Mouse (Mus musculus) heart, postnatal 0 days (tissue): Measurements from ENCODE around the gene Olfr203. TPM values are rescaled to one million over a fixed set of nuclear protein-coding genes. Genes with fewer than 3 reads are reported as not detected.
"Not testable (repeated sequence)": the region's sequence is repeated elsewhere in the genome, so short reads cannot be mapped to it uniquely, and the experiment has no call there.

Source experiments
- ATAC-seq: fragments of 200-750 bp; cut with Nextera tagmentation; 2 replicates; pipeline ENCODE4 v1.8.0; 2017; ENCODE audit warnings: low read depth, moderate number of reproducible peaks, moderate library complexity; ENCODE audit not compliant: insufficient read depth
- DNase-seq: peaks from one replicate; pipeline ENCODE4 v3.0.0-alpha.2; 2016; ENCODE audit warnings: low spot score
- H3K27ac ChIP-seq: fragments of 300-500 bp; sonication (generic); 2 replicates; pipeline ENCODE4 v1.5.1; 2014; ENCODE audit warnings: low read depth, mild to moderate bottlenecking
- H3K27me3 ChIP-seq: fragments of 300-500 bp; sonication (generic); 2 replicates; pipeline ENCODE4 v1.6.1; 2014; ENCODE audit warnings: low read length, mixed read lengths; ENCODE audit not compliant: control insufficient read depth, insufficient read depth
- H3K36me3 ChIP-seq: fragments of 300-500 bp; sonication (generic); replicated peaks from 2 replicates; pipeline ENCODE4 v1.6.1; 2014; ENCODE audit warnings: low read length, mixed read lengths; ENCODE audit not compliant: control insufficient read depth, insufficient read depth
- H3K4me1 ChIP-seq: fragments of 300-500 bp; sonication (generic); 2 replicates; pipeline ENCODE4 v1.6.1; 2014; ENCODE audit warnings: antibody characterized with exemption; ENCODE audit not compliant: control insufficient read depth, insufficient read depth
- H3K4me2 ChIP-seq: fragments of 300-500 bp; sonication (generic); 2 replicates; pipeline ENCODE4 v1.6.1; 2014; ENCODE audit warnings: low read depth, mild to moderate bottlenecking, low read length, moderate library complexity
- H3K4me3 ChIP-seq: fragments of 300-500 bp; sonication (generic); 2 replicates; pipeline ENCODE4 v1.5.1; 2014; ENCODE audit warnings: low read depth, low read length
- H3K9ac ChIP-seq: fragments of 300-500 bp; sonication (generic); replicated peaks from 2 replicates; pipeline ENCODE4 v1.6.1; 2014; ENCODE audit warnings: low read depth, low read length, mixed read lengths
- H3K9me3 ChIP-seq: fragments of 300-500 bp; sonication (generic); replicated peaks from 2 replicates; pipeline ENCODE4 v1.6.1; 2016; ENCODE audit warnings: low read length; ENCODE audit not compliant: control insufficient read depth
- CTCF ChIP-seq: IDR thresholded peaks from 2 replicates; pipeline ENCODE4 v1.5.1; 2016; ENCODE audit warnings: antibody characterized with exemption, control low read depth, low read depth
- EP300 ChIP-seq: IDR thresholded peaks from 2 replicates; pipeline ENCODE4 v1.6.1; 2016; ENCODE audit warnings: antibody characterized with exemption, low read depth
- WGBS: fragments of 180-500 bp; shearing (Covaris S2); extraction: QIAGEN DNeasy Blood & Tissue Kit; methylation state at CpG from one replicate; pipeline ENCODE4 v1.1.7; 2014; 5-methylcytosine and 5-hydroxymethylcytosine counted together
- polyA plus RNA-seq: library from polyadenylated mRNA; unstranded; fragments of >200 nt; fragmentation: Nextera tagmentation; extraction: Ambion mirVana; gene quantifications from 2 replicates; pipeline ENCODE4 v1.2.1, GENCODE M21; 2015
- total RNA-seq: library from RNA; depleted of rRNA; stranded (reverse); fragments of >200 nt; gene quantifications from 2 replicates; pipeline ENCODE4 v1.2.3, GENCODE M21; 2014; ENCODE audit warnings: low replicate concordance; rRNA removed

Gene Olfr203
- total and polyA plus RNA-seq, 2 experiments from 2014 or later, result not detected

DNA sequence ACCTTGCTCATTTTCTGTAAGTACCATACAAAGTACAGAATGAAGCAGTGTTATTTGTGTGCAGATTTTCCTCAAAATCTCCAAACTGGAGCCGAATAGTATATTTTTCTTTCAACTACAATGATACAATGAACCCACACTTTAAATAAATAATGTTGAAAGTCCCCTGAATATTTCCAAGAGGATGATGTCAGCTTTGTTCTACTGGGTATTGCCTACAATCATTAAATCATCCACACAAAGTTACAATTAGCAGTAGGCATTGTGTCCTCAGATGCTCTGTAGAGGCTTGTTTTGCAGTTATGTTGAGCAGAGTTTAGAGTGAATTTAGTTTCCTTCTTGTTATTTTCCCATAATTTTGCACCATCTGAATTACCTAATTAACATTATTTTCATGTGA is 12.0 kb upstream of the Olfr203 start, which contains the start of gene Olfr202:
Gene Olfr202 (minus strand): TSS at position 101 of the 400 bp plus-strand sequence.
- DNase-seq (no peak), ATAC-seq (no peak)
- 74% methylated on average over 1 of the region's 1 CpGs for WGBS
- H3K4me2 ChIP-seq, result no peak within 1 kb of the TSS
- no peaks in the 10 kb centered on the region for H3K4me1 ChIP-seq
- H3K36me3 ChIP-seq, result no peaks in the 10 kb centered on the region
- no peaks in the 10 kb centered on the region for H3K9me3 ChIP-seq
- no peaks in the 10 kb centered on the region for H3K27me3 ChIP-seq
- no peak within 1 kb of the TSS for H3K4me3 ChIP-seq
- TF ChIP-seq CTCF, result no peak
- no peak for TF ChIP-seq EP300
- H3K27ac ChIP-seq, result no peak within 1 kb of the TSS
- H3K9ac ChIP-seq, result no peak within 1 kb of the TSS

- H3K4me1 ChIP-seq, H3K36me3 ChIP-seq, ATAC-seq, H3K4me3 ChIP-seq, H3K27ac ChIP-seq, H3K27me3 ChIP-seq, DNase-seq, H3K9me3 ChIP-seq, H3K4me2 ChIP-seq, H3K9ac ChIP-seq: not testable (repeated sequence)
- 75% methylated on average over 9 of the region's 9 CpGs for WGBS
These were observed 11.1 kb upstream of the Olfr203 start for GRCm38 (mm10) chr16:59287576-59287975.

DNA sequence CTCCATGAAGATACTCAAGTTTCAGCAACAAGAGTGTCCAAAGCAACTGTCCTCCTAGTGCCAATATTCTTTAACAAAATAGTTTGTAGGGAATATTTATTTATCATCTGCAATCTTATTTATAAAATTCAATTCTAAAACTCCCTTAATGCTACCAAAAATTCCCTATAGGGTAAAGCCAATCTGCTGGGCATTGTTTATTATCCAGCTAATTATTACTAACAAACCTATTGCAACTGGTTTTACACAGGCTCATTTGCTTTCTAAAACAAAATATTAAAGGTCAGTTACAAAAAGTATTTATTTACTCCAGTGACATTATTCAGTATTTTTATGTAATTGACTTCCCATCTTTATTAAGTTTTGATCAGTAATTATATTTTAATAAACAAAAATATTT is 19.5 kb downstream of the Olfr203 start, which contains the start of gene Olfr204:
Gene Olfr204 (minus strand): TSS at position 101 of the 400 bp plus-strand sequence.
- no peak within 1 kb of the TSS for H3K9ac ChIP-seq
- ATAC-seq (no peak), DNase-seq (no peak)
- no peak for TF ChIP-seq EP300
- no peak for TF ChIP-seq CTCF
- no peaks in the 10 kb centered on the region for H3K27me3 ChIP-seq
- no peaks in the 10 kb centered on the region for H3K36me3 ChIP-seq
- no peaks in the 10 kb centered on the region for H3K9me3 ChIP-seq
- no peak within 1 kb of the TSS for H3K4me2 ChIP-seq
- H3K4me1 ChIP-seq, result no peaks in the 10 kb centered on the region
- no peak within 1 kb of the TSS for H3K4me3 ChIP-seq
- no peak within 1 kb of the TSS for H3K27ac ChIP-seq

DNA sequence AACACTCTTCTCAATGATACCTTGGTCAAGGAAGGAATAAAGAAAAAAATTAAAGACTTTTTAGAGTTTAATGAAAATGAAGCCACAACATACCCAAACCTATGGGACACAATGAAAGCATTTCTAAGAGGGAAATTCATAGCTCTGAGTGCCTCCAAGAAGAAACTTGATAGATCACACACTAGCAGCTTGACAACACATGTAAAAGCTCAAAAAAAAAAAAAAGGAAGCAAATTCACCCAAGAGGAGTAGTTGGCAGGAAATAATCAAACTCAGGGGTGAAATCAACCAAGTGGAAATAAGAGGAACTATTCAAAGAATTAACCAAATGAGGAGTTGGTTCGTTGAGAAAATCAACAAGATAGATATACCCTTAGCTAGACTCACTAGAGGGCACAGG is 24.6 kb downstream of the Olfr203 start:
- 38% methylated on average over 1 of the region's 1 CpGs for WGBS
- not testable (repeated sequence) for ATAC-seq

GRCm38 (mm10) chr16:59331038-59331437 is 32.4 kb downstream of the Olfr203 start, which contains the start of gene Olfr205:
Gene Olfr205 (minus strand): TSS chr16:59331138.
- no peak for TF ChIP-seq EP300
- TF ChIP-seq CTCF, result no peak
- Histone ChIP-seq H3K36me3 (no peaks in the 10 kb centered on the region), H3K4me3 (no peak within 1 kb of the TSS), H3K9me3 (no peaks in the 10 kb centered on the region), H3K9ac (no peak within 1 kb of the TSS), H3K27me3 (no peaks in the 10 kb centered on the region), H3K27ac (no peak within 1 kb of the TSS), H3K4me1 (no peaks in the 10 kb centered on the region), H3K4me2 (no peak within 1 kb of the TSS)
- no peak for DNase-seq
- ATAC-seq, result no peak

More for the DNA sequence above, 24.6 kb downstream of the Olfr203 start:
- H3K4me1 ChIP-seq, H3K36me3 ChIP-seq, H3K27me3 ChIP-seq, H3K27ac ChIP-seq, H3K4me2 ChIP-seq, DNase-seq, H3K4me3 ChIP-seq, H3K9me3 ChIP-seq, H3K9ac ChIP-seq: not testable (repeated sequence)

DNA sequence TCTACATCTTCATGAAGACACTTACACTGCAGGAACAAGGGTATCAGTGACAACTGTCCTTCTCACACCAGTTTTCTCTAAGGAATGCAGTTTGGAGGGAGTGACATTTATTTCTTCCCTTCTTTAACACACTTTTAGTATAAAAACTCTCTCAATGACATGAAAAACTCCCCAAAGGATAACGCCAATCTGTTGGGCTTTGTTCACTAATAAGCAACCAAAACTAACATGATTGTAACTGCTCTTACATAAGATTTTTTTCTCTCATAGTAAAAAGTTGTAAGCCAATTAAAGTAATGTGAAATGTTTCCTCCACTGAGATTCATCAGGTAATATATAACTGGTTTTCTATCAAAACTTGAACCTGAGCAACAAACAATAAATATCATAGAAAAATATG is 50.5 kb downstream of the Olfr203 start, which contains the start of gene Olfr206:
Gene Olfr206 (minus strand): TSS at position 101 of the 400 bp plus-strand sequence.
- Histone ChIP-seq H3K9me3 (no peaks in the 10 kb centered on the region), H3K4me1 (no peaks in the 10 kb centered on the region), H3K4me3 (no peak within 1 kb of the TSS), H3K36me3 (no peaks in the 10 kb centered on the region), H3K9ac (no peak within 1 kb of the TSS), H3K27ac (no peak within 1 kb of the TSS), H3K4me2 (no peak within 1 kb of the TSS), H3K27me3 (no peaks in the 10 kb centered on the region)
- DNase-seq (no peak), ATAC-seq (no peak)
- WGBS, result 53% methylated on average over 1 of the region's 1 CpGs
- TF ChIP-seq CTCF, result no peak
- TF ChIP-seq EP300, result no peak

Other genes with a start within 250 kb of the Olfr203 start
- not detected in 2 replicates for gene Olfr190, start 220.9 kb upstream of the Olfr203 start, total RNA-seq
- gene Olfr190, start 220.9 kb upstream of the Olfr203 start, polyA plus RNA-seq, result not detected in 2 replicates
- not detected in 2 replicates for gene Olfr191, start 209.1 kb upstream of the Olfr203 start, total RNA-seq
- not detected in 2 replicates for gene Olfr191, start 209.1 kb upstream of the Olfr203 start, polyA plus RNA-seq
- not detected in 2 replicates for gene Olfr193, start 187.0 kb upstream of the Olfr203 start, total RNA-seq
- not detected in 2 replicates for gene Olfr193, start 187.0 kb upstream of the Olfr203 start, polyA plus RNA-seq
- gene Olfr194, start 177.8 kb upstream of the Olfr203 start, total RNA-seq, result not detected in 2 replicates
- gene Olfr194, start 177.8 kb upstream of the Olfr203 start, polyA plus RNA-seq, result not detected in 2 replicates
- gene Olfr195, start 151.8 kb upstream of the Olfr203 start, total RNA-seq, result not detected in 2 replicates
- not detected in 2 replicates for gene Olfr195, start 151.8 kb upstream of the Olfr203 start, polyA plus RNA-seq
- gene Olfr196, start 128.4 kb upstream of the Olfr203 start, total RNA-seq, result not detected in 2 replicates
- gene Olfr196, start 128.4 kb upstream of the Olfr203 start, polyA plus RNA-seq, result not detected in 2 replicates
- not detected in 2 replicates for gene Olfr198, start 95.3 kb upstream of the Olfr203 start, total RNA-seq
- gene Olfr198, start 95.3 kb upstream of the Olfr203 start, polyA plus RNA-seq, result not detected in 2 replicates
- not detected in 2 replicates for gene Olfr199, start 79.1 kb upstream of the Olfr203 start, total RNA-seq
- gene Olfr199, start 79.1 kb upstream of the Olfr203 start, polyA plus RNA-seq, result not detected in 2 replicates
- not detected in 2 replicates for gene Olfr201, start 26.2 kb upstream of the Olfr203 start, total RNA-seq
- gene Olfr201, start 26.2 kb upstream of the Olfr203 start, polyA plus RNA-seq, result not detected in 2 replicates
- gene Olfr202, start 12.1 kb upstream of the Olfr203 start, total RNA-seq, result not detected in 2 replicates
- gene Olfr202, start 12.1 kb upstream of the Olfr203 start, polyA plus RNA-seq, result not detected in 2 replicates
- not detected in 2 replicates for gene Olfr204, start 19.4 kb downstream of the Olfr203 start, total RNA-seq
- not detected in 2 replicates for gene Olfr204, start 19.4 kb downstream of the Olfr203 start, polyA plus RNA-seq
- gene Olfr205, start 32.3 kb downstream of the Olfr203 start, total RNA-seq, result not detected in 2 replicates
- not detected in 2 replicates for gene Olfr205, start 32.3 kb downstream of the Olfr203 start, polyA plus RNA-seq
- gene Olfr206, start 50.4 kb downstream of the Olfr203 start, total RNA-seq, result not detected in 2 replicates
- gene Olfr206, start 50.4 kb downstream of the Olfr203 start, polyA plus RNA-seq, result not detected in 2 replicates
- not detected in 2 replicates for gene Olfr209, start 65.1 kb downstream of the Olfr203 start, total RNA-seq
- gene Olfr209, start 65.1 kb downstream of the Olfr203 start, polyA plus RNA-seq, result not detected in 2 replicates
- not detected in 2 replicates for gene Gabrr3, start 108.5 kb downstream of the Olfr203 start, total RNA-seq
- gene Gabrr3, start 108.5 kb downstream of the Olfr203 start, polyA plus RNA-seq, result not detected in 2 replicates
- gene Riox2, start 172.9 kb downstream of the Olfr203 start, total RNA-seq, result 0.73 and 3.4 TPM in 2 replicates
- 15.0 and 16.3 TPM in 2 replicates for gene Riox2, start 172.9 kb downstream of the Olfr203 start, polyA plus RNA-seq